Mouse (Mus musculus): ENCODE data around the gene 9130019O22Rik.
A peak's percentile ranks its signal among the peaks of the same experiment; 100 is the strongest.
"Not testable (repeated sequence)": the region's sequence is repeated elsewhere in the genome, so short reads cannot be mapped to it uniquely, and the experiment has no call there.

The 9130019O22Rik gene

DNA sequence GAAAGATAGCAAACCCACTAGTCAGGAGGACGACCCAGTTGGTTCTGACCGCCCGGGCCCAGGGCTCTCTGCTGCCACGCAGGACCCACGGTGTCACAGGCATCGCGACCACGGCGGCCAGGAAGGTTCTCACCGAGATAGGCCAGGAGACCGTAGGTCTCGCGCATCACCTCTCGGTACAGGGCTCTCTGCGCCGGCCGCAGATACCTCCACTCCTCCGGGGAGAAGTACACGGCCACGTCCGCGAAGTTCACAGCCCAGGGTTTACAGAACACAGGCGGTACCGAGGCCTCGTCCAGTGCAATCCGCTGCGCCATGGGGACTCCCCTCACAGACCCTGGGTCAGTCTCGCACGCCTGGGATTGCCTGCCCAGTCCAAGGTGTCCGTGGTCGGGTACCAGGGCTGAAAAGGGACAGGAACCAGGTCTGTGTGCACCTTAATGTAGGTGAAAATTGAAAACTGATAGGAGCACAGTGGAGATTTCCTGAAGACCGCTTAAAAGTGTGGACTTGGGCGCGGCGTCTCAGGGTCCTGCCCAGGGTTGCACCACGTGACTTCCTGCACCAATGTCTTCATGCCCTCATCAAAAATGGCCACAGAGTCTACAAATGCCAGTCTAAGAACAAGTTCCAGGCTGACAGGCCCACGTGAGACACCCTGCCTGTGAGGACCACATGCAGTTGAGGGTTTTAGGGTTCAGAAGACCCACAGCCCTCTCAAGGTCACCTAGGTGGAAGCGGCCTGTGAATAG is at the start of gene 9130019O22Rik:
Gene 9130019O22Rik (minus strand): TSS at position 526 of the 752 bp plus-strand sequence.
- DNase-seq = peak; percentile 99

DNA sequence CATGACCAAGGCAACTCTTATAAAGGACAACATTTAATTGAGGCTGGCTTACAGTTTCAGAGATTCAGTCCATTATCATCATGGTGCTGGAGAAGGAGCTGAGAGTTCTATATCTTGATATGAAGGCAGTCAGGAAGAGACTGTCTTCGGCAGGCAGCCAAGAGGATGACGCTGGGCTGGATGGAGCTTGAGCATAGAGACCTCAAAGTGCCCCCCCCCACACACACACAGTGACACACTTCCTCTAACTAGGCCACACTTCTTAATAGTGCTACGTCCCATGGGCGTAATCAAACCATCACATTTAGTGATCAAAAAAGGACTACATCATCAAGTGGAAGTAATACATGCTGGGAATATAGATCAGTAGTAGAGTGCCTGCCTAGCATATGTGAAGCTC is 48.2 kb upstream of the 9130019O22Rik start:
- DNase-seq = no peak

DNA sequence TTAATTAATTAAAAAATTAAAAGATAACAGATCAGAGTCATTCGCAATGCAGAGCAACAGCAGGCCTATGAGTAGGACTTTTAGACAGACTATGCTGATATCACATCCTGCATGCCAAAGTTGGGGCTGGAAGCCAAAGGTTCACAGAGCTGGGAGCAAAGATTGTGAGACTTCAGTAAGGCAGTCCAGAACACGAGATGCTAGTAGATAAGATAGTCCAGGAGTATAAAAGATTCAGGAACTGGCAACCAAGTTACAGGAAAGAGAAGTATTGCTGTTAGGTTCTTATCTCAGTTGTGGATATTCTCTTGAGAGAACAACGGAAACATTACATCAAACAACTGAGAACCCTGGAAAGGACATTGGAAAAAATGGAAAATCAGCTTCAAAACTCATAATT is 39.4 kb upstream of the 9130019O22Rik start:
- DNase-seq = peak; percentile 79

DNA sequence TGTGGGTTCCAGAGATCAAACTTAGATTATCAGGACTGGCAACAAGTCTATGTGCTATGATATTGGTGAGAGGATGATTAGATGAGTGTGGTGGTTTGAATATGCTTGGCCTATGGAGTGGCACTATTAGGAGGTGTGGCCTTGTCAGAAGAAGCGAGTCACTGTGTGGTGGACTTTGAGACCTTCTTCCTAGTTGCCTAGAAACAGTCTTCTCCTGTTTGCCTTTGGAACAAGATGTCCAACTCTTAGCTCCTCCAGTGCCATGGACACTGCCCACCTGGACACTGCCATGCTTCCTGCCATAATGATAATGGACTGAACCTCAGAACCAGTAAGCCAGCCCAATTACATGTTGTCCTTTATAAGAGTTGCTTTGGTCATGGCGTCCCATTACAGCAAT is 38.9 kb upstream of the 9130019O22Rik start:
- DNase-seq = no peak

DNA sequence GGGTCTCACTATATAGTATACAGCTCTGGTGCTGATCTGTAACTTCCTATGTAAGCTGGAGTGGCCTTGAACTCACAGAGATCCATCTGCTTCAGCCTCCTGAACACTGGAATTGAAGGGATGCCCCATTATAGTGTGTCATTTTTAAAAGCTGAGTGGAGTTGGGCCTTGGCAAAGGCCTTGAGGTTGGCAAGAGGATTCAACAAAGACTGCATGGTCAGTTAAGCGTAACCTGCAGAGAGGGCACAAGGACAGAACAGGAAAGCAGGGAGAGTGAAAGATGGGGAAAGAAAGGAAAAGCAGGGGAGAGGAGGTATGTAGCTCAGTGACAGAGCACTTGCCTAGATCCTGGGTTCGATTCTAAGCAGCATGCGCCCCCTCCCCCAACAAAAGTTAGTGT is 38.3 kb upstream of the 9130019O22Rik start:
- no peak for DNase-seq

DNA sequence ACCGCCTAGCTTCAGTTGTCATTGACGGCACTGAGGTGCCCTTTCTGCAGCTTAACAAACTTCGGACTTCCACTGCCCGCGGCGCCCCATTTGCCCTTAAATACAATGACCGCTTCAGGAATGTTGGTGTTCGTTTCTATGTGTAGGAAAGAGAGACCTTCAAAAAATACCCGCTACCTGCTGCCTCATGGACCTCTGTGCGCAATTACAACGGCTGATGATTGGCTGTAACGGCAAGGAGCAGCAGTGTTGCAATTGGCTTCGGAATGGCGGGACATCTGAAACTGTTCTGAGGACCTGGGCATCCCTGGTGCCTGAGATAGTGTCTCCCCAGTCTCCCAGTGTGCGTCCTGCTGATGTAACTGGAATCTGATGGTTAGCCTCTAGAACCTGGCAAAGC is 35.3 kb upstream of the 9130019O22Rik start:
- DNase-seq = peak; percentile 24

DNA sequence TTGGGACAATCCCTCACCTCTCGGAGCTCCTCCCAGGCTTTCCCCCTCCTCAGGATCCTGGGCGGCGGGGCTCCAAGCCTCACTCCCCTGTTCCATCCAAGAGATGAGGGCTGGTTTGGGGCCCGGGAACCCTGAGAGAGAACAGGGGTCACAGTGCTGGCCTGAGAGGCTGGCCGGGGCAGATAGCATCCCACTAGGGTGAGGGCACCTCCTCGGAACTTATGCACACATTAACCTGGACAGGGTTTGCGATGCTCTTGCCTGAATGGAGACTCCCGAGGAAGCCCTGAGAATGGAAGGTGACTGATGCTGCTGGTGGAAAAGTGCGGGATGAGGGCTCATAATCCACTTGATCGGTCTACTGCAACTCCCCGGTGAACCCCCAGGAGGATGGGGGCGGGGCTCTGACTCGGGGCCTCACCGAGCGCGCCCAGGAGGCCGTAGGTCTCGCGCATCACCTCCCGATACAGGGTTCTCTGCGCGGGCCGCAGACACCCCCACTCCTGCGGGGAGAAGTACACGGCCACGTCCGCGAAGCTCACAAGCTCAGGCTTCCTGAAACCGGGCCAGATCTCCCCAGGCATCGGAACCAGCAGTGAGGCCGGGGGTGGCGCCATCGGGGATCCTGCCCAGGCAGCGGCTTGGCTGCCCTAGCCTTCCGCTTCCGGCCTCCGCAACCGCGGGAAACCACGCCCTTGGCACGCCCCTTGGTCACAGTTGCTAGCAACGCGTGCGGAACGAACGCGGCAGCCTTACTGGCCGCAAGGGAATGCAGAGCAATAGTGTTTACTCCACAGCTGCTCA is 34.6 kb upstream of the 9130019O22Rik start, which contains the start of gene Zfp688:
Gene Zfp688 (minus strand): TSS at position 681 of the 804 bp plus-strand sequence.
- peak; percentile 98 for DNase-seq

DNA sequence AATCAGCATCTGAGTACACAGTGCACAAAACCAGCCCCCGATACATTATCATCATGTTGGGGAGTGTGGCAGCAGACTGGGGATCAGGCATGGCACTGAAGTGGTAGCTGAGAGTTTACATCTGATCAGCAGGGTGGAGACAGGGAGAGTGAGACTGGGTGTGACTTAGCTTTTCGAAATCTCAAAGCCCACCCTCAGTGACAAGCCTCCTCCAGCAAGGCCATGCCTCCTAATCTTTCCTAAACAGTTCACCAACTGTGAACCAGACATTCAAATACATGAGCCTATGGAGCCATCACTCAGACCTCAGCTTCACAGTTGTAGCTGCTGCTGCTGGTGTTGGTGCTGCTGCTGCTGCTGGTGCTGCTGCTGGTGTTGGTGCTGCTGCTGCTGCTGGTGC is 24.5 kb upstream of the 9130019O22Rik start:
- no peak for DNase-seq

DNA sequence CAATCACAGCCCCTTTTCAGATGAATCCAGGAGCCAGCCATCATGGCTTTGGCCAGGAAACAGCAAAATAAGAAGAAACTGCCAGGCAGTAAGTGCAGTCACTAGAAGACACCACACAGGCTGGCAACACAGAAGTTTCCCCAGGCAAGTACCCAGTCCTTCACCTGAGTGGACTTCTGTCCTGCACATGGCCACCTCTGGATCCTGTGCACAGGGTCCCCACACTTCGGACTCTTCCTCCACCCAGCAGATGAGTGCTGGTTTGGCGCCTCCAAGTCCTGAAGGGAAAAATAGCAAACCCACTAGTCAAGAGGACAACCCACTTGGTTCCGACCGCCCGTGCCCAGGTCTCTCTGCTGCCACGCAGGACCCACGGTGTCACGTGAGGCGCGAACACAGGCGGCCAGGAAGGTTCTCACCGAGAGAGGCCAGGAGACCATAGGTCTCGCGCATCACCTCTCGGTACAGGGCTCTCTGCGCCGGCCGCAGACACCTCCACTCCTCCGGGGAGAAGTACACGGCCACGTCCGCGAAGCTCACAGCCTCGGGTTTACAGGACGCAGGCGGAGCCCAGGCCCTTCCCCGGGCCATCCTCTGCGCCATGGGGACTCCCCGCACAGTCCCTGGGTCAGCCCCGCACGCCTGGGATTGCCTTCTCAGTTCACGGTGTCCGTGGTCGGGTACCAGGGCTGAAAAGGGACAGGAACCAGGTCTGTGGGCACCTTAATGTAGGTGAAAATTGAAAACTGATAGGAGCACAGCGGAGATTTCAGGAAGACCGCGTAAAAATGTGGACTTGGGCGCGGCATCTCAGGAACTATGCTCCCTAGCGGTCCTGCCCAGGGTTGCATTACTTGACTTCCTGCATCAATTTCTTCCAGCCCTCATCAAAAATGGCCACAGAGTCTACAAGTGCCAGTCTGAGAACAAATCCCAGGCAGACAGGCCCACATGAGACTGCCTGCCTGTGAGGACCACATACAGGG is 19.3 kb upstream of the 9130019O22Rik start, which contains the start of gene Zfp764:
Gene Zfp764 (minus strand): TSS at position 821 of the 986 bp plus-strand sequence.
- peak; percentile 98 for DNase-seq

DNA sequence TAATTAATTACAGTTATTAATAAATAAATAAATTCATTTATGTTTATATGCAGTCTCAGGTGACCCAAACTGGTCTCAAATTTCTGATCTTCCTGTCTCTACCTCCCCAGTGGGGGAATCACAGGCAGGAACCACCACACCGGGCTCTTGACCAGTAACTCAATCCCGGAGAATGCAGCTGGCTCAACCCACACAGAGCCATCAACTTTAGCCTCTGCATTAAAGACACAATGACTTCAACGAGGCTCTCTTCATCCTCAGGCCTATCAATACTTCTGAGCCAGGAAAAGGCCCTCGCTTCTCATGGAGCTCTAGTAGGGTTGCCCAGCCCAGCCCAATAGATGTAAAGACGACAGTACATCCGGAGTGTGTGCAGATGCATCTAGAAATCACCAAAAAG is 17.1 kb upstream of the 9130019O22Rik start:
- DNase-seq = not testable (repeated sequence)

DNA sequence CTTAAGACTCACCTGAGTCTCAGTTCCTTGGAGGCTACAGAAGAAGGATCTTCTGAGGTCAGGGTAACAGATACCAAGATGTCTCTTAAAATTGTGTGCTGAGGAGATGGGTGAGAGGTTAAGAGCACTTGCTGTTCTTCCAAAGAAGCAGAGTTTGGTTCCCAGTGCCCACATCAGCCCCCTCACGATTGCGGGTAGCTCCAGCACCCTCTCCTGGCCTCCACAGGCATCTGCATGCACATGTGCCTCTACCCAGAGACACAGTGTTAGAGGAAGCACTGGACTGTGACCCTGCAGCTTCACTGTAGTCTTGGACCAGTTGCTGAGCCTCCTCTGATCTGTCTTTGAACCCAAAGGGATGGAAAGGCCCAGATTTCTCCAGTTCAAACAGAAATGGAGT is 16.0 kb upstream of the 9130019O22Rik start:
- DNase-seq = no peak

DNA sequence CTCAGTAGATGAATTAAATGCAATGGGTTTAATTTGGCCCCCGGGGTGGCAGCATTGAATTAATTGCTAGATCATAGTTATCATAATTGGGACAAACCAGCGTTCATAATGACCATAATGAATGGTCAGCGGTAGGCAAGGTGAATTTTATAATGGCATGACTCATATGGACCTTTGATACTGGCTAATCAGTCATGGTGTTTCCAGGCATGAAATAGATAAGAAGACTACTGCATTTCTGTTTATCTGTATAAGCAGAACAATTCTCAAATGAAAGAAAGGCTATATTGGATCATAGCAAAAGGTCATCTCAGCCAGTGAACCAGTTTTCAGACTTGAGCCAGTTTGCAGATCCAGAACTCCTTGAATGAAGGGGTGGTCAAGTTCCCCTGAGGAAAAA is 13.4 kb upstream of the 9130019O22Rik start:
- no peak for DNase-seq

DNA sequence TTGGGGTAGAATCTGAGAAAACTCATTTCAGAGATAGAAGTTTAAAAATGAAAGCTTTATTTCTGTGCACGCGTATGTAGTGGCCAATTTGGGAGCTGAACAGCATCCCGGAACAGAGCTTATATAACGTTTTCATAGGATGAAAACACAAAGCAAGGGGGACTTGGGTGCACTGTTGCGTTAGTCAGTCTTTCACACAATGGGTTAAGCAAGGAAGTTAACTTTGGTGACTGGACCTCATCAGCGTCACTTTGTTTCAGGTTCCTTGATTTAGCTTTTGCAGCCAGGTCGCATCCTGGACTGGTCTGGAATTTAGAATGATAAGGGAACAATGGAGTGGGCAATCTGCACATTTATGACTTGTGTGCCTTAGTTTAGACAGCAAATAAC is 7.0 kb upstream of the 9130019O22Rik start:
- no peak for DNase-seq

DNA sequence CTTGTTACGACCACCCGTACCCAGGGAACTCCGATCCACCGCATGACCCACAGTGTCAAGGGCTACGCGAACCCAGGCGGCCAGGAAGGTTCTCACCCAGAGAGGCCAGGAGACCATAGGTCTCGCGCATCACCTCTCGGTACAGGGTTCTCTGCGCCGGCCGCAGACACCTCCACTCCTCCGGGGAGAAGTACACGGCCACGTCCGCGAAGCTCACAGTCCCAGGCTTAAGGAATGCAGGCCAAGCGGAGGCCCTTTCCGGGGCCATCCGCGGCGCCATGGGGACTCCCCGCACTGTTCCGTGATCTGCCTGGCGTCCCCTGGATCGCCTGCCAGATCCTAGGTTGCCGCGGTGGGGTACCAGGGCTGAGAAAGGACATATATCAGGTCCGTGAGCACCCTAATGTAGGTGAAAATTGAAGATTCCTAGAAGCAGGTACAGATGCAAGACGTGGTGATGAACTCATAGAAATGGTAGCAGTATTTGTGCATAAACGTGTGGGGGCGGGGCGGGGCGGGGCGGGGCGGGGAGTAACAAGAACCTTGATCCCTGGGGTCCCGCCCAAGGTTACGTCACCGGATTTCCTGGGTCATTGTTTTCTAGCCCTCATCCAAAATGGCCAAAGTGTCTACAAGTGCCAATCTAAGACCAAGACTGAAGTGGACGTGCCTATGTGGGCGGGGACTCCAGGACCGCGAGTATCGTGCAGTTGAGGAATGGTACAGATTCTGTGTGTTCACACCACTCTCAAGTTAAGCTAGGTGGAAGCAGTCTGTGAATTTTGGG is 6.4 kb upstream of the 9130019O22Rik start, which contains the start of gene E430018J23Rik:
Gene E430018J23Rik (minus strand): TSS at position 473 of the 787 bp plus-strand sequence.
- DNase-seq = peak; percentile 100

DNA sequence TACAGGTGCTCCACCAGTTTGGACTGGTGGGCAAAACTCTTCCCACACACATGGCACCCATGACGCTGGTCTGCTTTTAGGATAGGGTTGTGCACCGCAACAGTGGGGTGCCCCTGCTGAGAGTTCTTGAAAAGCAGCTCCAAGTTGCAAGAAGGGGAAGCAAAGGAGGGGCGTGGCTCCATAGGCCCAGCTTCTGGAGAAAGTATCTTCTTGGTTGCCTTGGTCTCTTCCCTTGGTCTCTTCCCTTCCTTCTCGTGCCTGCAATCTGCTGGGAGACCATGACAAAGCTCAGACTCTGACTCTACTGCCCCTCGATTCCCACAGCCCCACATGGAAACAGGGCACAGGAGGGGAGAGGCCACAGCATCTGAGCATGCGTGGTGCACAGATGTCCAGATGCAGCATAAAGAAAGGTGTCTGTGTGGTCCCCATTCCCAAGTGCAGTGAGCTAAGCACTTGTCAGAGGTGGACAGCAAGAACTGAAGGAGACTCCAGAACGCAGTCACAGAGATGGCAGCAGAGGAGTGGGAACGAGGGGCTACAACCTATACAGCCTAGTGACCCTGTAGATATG is 5.4 kb upstream of the 9130019O22Rik start:
- DNase-seq = no peak

DNA sequence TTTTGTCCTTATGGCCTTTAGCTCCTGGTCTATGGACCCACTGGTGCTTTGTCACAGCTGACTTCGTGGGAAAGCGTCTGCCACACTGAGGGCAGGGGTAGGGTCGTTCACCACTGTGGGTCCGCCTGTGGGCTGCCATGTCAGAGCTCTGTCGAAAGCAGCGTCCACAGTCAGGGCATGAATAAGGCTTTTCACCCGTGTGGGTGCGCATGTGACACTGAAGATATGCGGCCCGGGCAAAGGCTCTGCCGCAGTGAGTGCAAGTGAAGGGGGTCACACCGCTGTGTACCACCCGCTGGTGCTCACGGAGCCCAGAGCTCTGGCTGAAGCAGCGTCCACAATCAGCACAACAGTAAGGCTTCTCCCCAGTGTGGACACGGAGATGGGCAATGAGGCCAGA is 4.6 kb upstream of the 9130019O22Rik start:
- no peak for DNase-seq

DNA sequence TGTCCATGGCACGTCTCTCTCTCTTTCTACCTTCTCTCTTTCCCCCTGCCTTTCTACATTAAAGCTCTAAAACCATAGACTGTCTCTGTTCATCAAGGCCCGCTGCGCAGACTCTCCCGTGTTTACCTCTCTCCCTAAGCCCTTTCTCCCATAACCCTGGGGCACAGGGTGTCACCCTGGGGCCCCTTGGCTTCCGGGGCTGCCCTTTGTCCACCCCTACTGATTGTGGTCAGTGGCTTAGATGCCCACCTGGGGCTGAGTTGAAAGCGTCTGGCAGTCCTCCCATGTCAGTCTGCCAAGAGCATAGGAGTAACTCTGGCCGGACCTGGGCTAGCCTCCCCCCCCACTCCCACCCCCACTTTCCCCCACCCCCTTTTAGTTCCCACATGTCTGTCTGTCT is 3.3 kb upstream of the 9130019O22Rik start:
- DNase-seq = no peak

DNA sequence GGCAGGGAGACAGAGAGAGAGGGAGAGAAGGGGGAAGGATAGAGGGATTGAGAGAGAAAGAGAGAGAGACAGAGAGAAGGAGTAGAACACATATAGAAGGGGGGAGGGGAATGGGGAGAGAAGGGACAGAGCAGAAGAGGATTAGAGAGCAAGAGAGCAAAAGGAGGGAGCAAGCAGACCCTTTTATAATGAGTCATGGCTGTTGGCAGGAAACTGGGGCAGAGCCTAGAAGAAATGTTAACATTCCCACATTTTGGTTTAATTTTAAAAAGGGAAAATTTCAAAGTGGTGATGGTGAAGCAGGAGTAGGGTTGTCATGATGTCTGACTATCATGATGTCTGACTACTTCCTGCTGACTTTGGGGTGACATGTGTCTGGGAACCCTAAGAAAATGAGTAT is 1.2 kb upstream of the 9130019O22Rik start:
- DNase-seq = not testable (repeated sequence)

DNA sequence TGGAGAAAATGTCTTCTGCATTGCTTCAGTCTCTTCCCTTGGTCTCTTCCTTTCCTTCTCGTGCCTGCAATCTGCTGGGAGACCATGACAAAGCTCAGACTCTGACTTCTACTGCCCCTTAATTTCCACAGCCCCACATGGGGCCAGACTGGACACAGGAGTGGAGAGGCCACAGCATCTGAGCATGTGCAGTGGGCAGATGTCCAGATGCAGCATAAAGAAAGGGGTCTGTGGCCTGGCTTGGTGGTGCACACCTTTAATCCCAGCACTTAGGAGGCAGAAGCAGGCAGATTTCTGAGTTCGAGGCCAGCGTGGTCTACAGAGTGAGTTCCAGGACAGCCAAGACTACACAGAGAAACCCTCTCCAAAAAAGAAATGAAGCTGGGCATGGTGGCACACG is 1.4 kb downstream of the 9130019O22Rik start:
- DNase-seq = not testable (repeated sequence)

DNA sequence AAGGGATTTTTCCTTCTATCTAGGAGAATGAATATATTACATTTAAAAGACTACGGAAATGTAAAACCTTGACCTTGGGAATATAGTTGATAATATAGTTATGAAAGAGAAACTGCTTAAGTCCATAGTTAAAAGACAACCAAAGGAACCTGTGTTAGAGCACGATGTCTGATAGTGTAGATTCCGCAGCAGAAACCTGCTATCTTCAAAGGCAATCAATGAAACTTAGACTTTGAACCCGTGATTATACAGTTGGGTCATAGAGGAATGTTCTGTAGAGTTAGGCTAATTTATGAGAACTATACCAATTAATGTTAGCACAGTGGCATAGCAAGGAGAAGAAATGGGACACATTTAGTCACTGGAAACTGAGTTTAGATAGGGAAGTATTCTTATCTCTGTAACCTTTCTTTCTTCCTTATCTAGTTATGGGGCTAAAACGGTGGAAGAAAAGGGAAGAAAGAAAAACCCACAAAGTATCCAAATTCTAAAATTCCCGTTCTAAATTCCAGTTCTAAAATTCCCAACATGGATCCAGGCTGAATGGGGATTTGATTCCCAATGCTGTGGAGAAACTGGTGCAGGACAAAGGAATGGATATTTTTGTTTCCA is 8.6 kb downstream of the 9130019O22Rik start:
- no peak for DNase-seq
